Mouse (Mus musculus): ENCODE results near the gene Mis12. TPM values are rescaled to one million over a fixed set of nuclear protein-coding genes. Genes with fewer than 3 reads are reported as not detected.

Mis12 gene
- 10 to 100 TPM; 21.8 to 26.3 TPM for total RNA-seq (2021)
- long read RNA-seq, experiment 1, transcript Mis12-201 (3 exons, 3,003 nt), result major isoform, 11 of 14 reads
- long read RNA-seq, experiment 1, partial matches to known transcripts, result 0 of 14 reads
- long read RNA-seq, experiment 1, other reads (novel, unspliced or antisense), result 3 of 14 reads
- long read RNA-seq, experiment 2, partial matches to known transcripts, result 0 of 2 reads
- long read RNA-seq, experiment 2, other reads (novel, unspliced or antisense), result 1 of 2 reads

DNA sequence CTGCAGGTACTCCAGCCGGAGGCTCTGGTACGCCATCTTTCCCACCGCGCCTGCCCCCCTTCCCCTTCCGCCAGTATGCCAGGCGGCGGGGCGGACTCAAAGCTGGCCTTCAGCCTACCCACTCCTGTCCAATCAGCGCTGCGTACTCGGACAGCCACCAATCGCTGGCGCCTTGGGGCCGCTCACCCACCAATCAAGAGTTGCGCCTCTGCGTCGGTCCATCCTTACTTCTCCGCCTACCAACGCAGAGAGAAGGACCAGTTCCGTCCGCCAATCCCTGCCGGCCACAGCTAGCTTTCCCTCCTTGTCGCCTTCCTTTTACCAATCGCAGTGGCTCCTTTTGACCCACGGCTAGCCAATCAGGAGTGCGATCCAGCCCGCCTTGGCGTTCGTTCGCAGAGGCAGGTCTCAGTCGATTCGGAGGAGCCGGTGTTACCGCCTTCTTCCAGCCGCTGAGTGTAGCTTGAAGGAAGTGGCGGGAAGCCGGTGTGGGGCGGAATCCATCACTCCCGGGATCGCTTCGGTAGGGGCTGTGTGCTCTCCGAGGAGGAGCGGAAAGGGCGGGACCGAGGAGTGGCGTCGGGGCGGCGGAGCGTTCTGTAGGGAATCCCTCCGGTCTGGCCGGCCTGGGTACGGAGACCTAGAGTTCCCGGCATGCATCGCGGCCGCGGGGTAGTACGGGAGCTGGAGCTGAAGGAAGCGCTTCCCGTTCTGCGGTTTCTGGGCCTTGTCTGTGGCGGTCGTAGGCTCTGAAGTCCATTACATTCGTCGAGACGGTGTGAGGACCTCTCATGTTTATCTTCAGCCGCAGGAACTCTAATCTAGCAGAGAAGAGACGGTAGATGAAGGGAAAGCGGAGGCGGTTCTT, at the start of gene Mis12, which contains the start of gene Derl2:
Gene Mis12 (plus strand): TSS at position 411 of the 868 bp plus-strand sequence.
Gene Derl2 (minus strand): TSS at position 641 of the 868 bp plus-strand sequence.
- DNase-seq, result peak; percentile 98

DNA sequence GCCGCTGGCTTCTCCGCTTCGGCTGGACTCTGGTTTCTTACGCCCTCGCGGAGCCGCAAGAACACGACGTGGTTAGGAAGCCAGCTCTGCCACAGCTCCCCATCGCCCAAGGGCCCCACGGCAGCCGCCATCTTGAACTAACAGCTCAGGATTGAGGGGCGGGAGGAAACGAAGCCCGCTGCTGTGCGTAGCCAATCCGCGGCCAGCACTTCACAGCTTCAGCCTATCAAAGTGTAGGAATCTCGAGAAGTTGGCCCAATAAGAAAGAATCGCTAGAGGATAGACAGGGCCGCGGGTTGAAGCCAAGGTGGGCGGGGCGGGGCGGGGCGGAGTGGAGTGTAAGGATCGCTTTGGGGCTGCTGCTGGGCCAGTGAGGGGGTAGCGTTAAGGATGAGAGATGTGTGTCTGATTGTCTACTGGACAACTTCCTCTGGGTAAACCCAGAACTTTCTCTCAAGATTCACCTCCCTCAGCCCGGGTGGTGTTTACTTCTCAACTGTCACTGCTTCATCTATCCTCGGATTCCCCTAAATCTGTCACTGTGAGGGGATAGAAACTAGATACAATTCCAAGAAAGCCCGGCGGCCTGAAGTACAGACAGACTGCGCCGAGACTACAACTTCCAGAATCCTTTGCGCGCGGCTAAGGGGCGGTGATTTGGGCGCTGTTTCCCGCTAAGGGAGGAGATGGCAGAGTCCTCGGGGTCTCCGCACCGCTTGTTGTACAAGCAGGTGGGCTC, 49.4 kb upstream of the Mis12 start, which contains the start of the genes Nup88 and Rpain:
Gene Nup88 (minus strand): TSS at position 153 of the 739 bp plus-strand sequence.
Gene Rpain (plus strand): TSS at position 393 of the 739 bp plus-strand sequence.
- peak; percentile 91 to 93 for DNase-seq

DNA sequence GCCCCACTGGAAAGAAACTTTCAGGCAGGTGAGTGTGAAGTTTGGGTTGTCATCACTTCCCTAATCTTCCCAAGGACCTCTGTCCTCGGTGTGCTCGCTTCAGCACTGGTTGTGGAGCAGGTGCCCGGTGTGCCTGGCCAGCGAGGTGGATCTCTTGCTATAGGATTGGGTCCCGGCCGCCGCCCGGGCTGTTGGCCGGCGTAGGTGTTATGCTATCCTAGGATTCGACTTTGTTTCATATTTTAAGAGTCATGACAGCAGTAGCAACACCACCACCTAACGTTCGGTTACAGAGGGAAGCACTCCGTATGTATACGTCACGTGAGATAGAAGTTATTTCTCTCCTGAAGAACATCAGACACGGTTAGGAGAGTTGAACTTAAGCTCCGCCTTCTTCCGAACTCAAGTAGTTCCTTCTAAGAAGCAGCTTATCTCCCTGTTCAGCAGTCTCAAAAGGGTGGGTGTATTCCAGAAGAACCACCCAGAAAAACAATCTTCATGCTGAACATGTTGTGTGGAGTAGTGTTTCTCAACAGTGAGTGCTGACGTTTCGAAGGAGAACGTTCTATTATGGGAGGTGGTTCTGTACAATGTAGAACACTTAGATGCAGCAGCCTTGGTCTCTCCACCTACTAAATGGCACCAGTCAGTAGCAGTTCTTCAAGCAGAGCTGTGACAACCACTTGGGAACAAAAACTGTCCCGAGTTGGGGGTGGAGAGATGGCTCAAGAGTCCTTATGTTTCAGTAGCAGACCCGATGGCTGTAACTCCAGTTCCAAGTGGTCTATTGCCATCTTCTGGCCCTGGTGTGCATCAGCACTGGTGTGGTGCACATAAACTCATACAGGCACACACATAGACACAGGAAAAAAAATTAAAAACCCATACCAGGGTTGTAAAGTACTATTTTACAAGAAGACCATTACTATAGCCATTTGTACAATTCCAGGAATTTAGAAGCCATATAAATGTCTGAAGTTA, 48.6 kb upstream of the Mis12 start:
- no peak for DNase-seq

DNA sequence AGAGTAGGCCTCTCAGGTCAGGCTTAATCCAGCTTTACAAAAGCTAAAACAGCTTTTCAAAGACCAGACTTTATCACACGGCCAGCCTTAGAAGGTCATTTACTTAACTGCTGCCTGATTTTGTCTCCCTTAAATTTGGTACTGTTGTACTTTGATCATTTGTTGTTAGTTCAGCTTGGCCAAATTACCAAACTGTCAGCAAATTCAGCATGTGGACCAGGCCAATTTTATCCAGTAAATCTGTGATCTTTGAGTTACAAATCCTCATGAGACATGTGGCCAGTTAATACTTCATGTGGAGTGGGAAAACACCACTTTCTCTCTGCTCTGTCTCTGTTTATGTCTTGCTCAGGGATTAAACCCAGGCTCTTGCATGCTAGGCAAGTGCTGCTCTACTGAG, 46.8 kb upstream of the Mis12 start:
- no peak for DNase-seq

DNA sequence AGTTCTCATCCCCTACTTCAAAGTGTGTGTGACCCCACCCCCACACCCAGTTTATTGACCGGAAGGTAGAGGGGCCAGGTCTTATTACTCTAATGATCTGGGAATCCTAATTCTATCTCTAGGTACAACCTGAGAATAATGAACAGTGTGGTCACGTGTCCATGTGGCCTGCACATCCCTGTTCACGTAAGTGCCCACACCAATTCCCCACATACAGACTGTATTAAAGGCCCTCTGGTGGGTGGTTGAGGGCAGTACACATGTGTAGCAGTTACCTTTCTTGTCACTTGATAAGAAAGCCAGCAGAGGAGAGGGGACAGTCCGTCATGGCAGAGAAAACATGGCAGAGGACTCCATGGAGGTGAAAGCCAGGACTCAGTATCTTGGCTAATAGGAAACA, 45.5 kb upstream of the Mis12 start:
- no peak for DNase-seq

DNA sequence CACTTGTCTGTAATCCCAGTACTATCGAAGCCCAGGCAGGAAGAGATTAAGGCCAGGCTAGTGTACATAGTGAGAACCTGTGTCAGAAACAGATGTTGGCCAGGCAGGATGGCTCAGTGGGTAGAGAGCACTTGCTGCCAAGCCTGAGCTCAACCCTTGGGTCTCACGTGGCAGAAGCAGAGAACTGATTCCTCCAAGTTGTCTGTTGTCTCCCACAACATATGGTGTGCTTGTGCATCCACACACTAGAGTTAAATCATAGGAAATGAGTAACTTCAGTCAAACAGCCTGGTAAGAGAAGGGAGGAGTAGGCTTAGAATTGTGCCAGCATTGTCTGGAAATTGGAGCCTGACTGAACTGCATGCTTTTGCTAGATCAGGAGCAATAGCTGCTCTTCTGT, 44.2 kb upstream of the Mis12 start:
- DNase-seq, result no peak

DNA sequence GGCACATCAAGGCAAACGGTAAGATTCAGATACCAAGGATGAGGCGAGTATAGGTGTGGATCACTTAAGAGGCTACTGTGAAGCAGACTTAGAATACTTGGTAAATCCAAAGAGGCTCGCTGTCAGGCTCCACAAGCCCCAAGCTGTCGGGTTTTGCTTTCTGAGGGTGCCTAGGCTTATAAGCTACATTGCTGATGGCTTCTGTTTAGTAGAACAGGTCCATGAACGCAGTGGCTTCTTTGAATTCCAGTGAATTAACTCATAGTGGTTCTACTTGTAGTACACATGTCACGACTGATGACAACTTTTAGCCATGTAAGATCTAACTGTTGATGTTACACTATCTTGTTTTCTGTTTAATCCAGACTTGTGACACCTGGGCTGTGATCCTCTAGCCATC, 42.1 kb upstream of the Mis12 start:
- DNase-seq, result no peak

DNA sequence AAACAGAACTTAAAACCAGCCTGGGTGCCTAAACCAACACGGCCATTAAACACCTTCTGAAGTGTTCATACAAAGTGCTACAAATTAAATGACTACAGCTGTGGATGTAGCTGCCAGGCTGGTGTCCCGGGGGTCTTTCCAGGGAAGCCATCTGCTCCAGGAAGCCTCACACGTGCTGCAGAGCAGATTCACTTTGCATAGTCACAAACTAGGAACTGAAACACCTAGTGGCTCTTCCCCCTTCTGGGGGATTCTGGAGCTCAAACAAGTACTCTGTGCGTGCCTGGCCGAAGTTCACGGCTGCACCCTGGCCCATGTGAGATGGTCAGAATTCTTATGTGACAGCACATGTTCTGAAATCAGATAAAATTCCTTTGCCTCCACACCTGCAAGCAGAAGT, 39.2 kb upstream of the Mis12 start:
- no peak for DNase-seq

DNA sequence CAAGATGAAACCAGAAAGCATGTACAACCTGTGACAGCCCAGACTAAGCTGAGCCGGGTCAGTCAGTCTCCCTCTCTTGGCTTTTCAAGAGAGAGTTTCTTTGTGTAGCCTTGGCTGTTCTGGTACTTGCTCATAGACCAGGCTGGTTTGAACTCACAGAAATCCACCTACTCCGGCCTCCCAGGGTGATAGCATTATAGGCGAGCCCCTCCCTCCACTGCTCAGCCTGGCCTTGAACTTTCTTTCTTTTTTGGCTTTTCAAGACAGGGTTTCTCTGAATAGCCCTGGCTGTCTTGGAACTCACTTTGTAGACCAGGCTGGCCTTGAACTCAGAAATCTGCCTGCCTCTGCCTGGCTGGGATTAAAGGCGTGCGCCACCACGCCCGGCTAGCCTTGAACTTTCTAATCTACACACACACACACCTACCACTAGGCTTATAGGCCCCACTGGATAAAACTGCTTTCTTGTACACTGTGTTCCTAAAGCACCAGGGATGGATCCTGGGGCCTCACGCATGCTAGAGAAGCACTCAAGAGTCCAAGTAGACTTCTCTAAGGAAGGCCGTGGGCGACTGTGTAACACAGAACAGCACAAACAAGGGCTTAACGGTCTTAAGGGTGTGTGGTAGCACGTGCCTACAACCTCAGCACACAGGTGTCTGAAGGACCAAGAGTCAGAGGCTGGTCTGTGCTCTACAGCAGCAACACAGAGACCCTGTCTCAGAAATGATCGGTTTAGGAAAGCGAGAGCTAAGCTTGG, 38.5 kb upstream of the Mis12 start:
- no peak for DNase-seq

DNA sequence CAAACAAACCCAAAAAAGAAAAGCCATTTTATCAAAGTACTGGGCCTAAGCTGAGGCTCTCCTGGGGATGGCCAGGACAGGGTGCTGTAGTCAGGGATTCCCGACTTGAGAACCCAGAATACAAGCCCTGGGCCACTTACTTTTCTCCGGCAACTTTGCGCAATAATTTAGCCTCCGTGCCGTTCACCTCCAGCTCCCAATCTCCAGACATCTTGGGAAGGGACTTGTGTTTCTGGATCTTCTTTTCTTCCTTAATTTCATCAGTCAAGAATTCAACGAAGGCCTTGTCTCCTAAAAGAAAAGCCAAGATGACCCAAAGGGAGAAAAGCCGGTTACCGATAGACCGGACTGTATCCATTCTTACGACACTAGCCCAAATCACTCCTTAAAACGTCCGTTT, 37.4 kb upstream of the Mis12 start:
- DNase-seq, result no peak

DNA sequence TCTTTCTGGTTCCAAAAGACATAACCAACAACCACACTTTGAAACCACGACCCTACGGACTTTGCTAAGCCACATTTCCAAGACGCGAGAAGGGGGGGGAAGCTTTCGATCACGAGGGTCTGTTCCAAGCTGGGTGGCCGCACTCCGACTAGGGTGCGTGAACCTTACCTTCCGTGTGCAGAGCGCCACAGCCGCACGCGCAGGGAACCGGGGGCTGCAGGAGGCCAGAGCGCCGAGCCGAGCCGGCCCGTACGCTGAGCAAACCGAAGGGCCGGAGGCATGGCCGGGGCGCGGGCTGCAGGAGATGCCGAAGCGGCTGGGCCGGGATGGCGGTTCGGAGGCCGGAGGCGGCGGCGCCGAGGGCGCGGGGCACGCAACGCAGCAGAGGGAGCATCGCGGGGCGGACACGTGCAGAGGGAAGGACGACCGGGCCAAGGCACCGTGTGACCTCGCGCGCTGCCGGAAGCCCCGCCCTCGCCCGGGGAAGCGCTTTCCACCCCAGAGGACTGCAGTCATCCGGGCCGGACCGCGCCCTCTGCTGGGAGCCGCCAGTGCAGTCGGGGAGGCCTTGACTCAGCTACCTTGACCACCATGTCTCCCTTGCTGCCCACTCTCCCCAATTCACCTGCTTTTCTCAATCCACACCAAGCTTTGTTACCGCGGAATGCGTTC, 36.7 kb upstream of the Mis12 start, which contains the start of gene C1qbp:
Gene C1qbp (minus strand): TSS at position 470 of the 672 bp plus-strand sequence.
- peak; percentile 97 to 98 for DNase-seq

DNA sequence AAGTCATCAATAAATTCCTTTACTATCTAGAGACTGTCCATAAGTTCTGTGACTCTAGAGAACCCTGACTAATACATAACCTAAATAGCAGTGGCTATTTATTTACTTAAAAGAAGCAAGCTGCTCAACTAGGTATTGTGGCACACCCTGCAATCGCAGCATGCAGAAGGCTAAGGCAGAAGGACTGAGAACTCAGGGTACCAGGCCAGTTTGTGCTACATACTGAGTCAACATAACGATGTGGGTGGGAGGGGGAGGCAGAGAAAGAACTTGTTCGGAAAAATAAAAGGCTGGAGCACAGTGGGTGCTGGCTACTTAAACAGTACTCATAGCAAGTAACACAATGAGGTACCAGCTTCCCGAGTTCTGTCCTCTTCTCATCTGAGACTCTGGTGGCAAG, 18.2 kb upstream of the Mis12 start:
- no peak for DNase-seq

DNA sequence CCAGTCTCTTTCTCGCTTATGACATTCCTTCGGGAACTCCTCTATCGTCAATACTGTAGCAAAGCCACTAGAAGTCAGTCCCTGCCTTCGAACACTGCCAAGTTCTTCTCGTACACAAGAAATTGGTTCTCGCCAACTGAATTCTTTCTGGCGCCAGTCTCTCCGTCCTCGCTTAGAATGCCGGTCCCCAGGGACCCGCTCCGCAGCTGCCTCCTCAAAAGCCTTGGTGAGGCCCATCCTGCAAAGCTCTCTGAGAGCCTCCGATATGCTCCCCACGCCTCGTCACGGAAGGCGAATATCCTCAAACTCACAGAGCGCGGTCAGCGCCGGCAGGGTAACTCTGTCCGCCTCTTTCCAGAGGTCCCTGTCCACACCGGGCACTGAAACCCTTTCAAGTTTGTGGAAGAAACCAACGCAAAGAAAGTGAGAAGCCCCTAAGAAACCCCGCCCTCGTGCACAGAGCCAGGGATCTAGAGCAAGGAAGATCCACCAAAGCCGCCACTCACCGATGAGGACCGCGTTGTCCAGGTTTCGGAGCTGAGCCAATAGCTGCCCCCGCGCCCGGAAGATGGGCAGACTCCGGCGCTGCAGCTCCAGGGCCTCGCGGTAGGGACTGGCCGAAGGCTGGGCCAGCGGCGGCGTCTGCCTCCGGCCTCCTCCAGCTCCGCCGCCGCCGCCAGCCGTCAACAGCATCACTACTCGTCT, 15.6 kb upstream of the Mis12 start:
- peak; percentile 73 to 77 for DNase-seq

DNA sequence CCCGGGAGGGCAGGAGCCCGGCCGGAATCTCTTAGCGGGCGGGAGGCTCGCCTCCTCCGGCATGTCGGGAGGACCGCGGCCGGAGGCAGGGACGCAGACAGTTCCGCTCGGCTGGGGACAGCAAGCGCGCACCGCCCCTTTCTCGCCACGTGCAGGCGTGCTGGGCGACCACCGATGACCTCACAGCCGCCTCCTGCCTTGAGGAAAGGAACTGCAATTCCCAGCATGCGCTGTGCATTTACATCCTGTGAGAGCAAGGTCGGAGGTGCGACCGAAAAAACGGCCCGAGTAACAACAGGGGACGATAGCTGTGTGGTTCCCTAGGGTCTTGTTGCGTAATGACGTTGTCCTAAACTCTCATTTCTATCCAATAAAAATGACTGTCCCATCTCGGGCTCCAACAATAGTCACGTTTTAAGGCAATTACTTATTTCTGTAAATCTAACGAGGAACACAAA, 15.1 kb upstream of the Mis12 start, which contains the start of gene Dhx33:
Gene Dhx33 (minus strand): TSS at position 122 of the 458 bp plus-strand sequence.
- peak; percentile 97 for DNase-seq

DNA sequence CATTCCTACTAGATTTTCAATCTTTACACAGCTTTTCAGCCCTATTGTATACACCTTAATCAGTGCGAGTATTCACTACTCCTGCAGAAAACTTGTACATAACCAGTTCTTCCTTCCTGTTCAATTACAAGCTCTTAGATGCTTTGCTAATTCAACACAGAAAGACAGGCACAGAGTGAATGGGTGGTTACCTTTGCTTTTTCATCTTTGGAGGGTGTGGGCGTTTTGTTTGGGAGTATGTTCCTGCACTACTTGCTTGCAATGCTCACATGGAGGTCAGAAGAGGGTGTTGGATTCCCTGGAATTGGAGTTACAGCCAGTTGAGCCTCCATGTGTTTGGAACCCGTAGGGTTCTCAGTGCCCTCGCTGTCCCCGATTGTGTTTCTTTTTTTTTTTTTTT, 14.4 kb upstream of the Mis12 start:
- DNase-seq, result no peak

DNA sequence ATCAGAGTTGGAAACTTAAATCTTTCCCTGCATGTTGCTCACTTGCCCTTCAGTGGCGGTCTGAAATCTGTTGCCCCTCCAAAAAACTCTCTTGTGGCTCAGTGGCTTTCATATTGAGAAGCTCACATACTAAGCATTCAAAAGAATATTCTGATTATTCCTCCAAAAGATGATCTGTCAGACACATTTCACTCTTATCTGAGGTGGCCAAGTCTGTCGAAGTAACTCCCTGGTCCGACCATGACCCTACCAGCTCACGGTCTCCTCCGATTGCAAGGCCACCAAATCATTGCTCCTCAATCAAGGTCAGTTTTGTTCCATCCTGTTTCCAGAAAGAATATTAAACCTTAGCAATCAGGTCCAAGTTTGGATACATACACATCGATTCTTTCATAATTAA, 12.4 kb upstream of the Mis12 start:
- peak; percentile 42 to 56 for DNase-seq

DNA sequence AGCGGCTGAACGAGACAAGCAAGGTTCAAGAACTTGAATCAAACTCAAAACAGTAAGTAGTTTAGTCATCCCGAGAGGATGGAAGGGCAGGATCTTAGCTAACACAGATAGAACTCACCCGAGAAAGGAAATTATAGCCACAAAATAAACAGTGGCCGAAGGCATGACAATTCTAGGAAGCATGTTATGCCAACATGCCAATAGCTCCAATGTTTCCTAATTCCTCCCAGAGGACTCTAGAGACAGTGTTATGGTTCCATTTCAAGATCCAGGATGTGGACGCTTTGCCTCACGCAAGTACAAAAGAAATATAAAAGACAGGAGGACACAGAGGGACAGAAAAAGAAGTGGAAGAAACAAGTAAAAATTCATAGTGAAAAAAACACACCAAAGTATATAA, 11.6 kb upstream of the Mis12 start:
- DNase-seq, result no peak

DNA sequence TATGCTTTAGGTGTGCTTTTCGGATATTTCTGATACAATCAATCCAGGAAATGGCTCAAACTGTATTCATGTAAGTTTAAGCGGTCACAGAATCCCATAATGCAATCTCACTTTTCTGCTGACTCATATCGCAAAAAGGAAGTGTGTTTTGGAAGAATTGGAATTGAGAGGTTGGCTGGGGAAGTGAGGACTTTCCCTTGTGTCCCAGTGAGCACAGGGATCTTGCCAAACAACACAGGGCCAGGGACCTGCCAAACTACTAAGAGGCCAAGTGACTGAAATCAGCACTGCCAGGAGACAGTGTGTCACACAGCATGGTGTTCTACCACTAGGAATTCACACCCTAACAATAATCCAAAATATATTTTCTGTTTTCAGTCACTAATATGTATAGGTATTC, 11.1 kb upstream of the Mis12 start:
- peak; percentile 49 to 64 for DNase-seq

DNA sequence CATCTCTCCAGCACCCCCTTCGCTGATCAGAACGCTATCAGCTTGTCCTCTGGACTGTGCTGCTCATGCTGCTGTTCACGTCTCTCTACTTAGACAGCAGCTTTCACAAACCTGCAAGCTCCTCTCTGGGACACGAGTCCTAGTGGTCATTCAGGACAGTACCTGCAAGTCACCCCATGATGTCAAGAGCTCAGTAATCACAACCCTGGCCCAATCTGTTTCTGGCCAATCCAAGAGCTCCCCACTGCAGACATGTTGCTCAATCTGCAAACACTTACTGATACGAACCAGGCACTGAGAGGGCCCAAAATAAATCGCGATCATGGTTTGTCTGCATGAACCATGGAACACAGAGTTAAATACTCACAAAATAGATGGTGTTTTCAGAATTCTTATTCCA, 6.7 kb upstream of the Mis12 start:
- no peak for DNase-seq
